Mouse (Mus musculus) spleen, adult 18-20 months (tissue): ENCODE measurements at regions not wholly inside any gene's neighbourhood (a gene's known extent, or its start where the extent isn't known, plus 50 kb on each side); places are given as distances from the start of the nearest gene placed in this dataset.

Source experiments
- DNase-seq, 2 experiments: peaks; one replicate each; pipeline ENCODE4 v3.0.0; 2022; ENCODE audit warnings: mixed read lengths in 2 of 2

GRCm38 (mm10) chr6:51060848-51061535 is 371.5 kb upstream of the Nfe2l3 start:
- DNase-seq = no peak

GRCm38 (mm10) chr6:51065156-51065555 is 367.3 kb upstream of the Nfe2l3 start:
- no peak for DNase-seq

- no peak for DNase-seq
Observed at GRCm38 (mm10) chr6:51067332-51067731, 365.1 kb upstream of the Nfe2l3 start.

- DNase-seq = no peak
Observed at GRCm38 (mm10) chr6:51069945-51070344, 362.5 kb upstream of the Nfe2l3 start.

GRCm38 (mm10) chr6:51071243-51071642 is 361.2 kb upstream of the Nfe2l3 start:
- no peak for DNase-seq

DNA sequence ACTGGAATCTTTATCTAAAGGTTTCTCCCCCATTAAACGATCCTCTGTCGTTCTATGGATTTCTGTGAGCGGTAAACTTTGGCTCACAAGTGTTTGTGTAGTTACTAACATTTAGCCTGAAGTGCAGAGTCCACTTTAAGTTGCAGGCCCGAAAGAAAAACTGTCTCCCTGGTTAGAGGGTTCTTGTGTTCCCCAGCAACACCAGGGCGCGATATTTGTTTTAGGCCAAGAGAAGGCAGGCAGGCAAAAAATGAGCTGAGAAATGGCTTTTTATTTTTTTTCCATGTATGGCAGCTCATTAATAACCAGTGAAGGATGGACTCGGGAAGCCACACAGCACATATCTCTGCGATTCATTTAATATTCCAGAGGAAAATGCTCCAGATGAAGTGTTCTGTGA is 357.4 kb upstream of the Nfe2l3 start:
- no peak for DNase-seq

GRCm38 (mm10) chr6:51076861-51077768 is 355.4 kb upstream of the Nfe2l3 start:
- DNase-seq = no peak

DNA sequence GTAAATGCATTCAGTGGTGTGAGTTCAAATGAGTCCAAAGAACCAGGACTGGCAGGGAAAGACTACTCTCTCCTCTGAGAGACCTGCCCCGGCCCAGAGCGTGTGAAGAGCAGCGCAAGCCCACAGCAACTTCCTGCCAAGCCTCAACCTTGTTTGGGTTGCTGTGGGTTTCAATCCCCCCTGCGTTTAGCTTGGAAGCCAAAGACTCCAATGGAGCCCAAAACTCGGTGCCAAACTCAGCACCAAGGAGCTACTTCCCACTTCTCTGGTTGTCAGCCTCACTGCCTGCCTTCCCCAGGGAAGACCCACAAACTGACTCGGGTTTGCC is 354.7 kb upstream of the Nfe2l3 start:
- DNase-seq = no peak

DNA sequence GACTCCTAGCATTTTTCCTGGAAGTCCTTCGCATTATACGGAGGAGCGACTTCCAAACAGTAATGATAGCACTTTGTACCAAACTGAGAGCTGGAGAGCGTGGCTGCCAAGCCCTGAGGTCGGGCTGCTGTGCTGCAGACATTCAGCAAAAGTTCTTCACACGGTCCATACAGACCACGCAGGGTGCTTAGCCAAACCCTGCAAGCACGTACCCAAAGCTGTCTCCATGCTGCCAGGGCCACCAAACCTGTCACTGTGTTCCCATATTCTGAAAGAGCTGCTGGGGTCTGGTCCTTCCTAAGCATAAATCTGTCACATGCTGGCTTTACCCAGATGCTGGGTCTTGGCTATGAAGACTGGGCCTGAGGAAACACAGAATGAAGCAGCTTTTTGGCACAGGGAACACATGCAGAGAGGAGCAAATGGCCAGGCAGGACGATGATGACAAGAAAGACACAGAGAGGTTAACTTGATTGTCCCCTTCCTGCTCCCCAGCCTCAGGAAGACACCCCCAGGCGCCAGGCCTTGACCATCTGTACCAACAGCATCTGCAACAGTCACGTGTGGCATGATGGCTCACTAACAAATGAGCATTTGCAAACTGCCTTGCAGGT is 354.0 kb upstream of the Nfe2l3 start:
- no peak for DNase-seq

GRCm38 (mm10) chr6:51078967-51079355 is 353.5 kb upstream of the Nfe2l3 start:
- DNase-seq = no peak

DNA sequence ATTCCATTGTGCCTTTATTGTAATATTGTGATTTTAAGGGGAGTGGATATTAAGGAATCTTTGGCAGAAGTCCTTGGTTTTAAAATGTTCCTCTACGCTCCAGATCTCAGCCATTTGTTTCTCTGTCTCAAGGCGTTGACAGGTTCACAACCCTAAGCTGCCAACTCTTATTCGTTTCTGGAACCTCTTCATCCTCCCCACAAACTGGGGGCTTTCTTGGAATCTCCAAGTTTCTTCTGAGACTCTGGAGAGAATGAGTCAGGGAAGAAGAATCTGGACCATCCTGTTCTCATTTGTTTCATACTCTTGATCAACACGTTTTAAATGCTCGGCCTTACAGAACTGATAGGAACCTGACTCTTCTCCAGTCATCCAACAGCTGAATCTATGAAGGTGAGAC is 351.4 kb upstream of the Nfe2l3 start:
- DNase-seq = no peak

GRCm38 (mm10) chr6:51084656-51085055 is 347.8 kb upstream of the Nfe2l3 start:
- DNase-seq = no peak

- DNase-seq = no peak
Observed at GRCm38 (mm10) chr6:51085547-51085946, 346.9 kb upstream of the Nfe2l3 start.

GRCm38 (mm10) chr6:51086347-51086746 is 346.1 kb upstream of the Nfe2l3 start:
- no peak for DNase-seq

DNA sequence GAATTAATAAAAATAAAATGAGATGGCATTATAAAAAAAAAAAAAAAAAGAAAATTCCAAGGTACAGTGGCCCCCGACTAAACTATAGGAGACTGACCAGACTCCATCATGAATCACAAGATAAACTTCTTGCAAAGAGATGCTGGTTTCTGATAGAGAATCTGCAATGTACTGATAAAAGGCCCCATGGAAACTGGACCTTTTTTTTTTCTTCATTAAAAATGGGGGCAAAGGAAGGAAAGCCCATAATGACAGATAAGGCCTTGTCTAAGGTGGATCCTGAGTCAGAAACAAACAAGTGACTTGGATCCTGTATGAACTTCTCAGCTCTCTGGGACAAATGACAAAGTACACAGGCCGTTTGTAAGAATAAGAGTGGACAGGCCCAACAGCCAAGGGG is 344.7 kb upstream of the Nfe2l3 start:
- DNase-seq = no peak

GRCm38 (mm10) chr6:51088641-51089372 is 343.7 kb upstream of the Nfe2l3 start:
- no peak for DNase-seq

GRCm38 (mm10) chr6:51093196-51093595 is 339.3 kb upstream of the Nfe2l3 start:
- no peak for DNase-seq

DNA sequence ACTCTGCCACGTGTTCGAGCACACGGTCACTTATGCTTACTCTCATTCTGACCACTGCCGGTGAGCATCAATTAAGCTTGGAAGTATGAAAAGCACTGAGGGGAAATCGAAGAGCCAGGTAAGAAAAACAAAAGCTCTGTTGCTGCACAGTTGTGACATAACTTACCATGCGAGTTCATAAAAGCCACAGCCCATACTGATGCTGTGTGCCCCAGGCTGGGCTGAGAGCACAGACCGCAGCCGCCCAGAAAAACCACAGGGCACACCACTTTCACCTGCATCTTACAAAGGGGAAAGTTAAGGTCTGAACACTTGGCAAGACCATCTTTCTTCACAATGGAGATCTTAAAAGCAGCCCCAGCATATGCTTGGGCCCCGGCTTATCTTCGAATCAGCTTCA is 338.2 kb upstream of the Nfe2l3 start:
- no peak for DNase-seq

GRCm38 (mm10) chr6:51097488-51097887 is 335.0 kb upstream of the Nfe2l3 start:
- no peak for DNase-seq

- DNase-seq = no peak
Observed at GRCm38 (mm10) chr6:51100341-51100740, 332.1 kb upstream of the Nfe2l3 start.

- DNase-seq = no peak
Observed at GRCm38 (mm10) chr6:51103236-51103635, 329.2 kb upstream of the Nfe2l3 start.

DNA sequence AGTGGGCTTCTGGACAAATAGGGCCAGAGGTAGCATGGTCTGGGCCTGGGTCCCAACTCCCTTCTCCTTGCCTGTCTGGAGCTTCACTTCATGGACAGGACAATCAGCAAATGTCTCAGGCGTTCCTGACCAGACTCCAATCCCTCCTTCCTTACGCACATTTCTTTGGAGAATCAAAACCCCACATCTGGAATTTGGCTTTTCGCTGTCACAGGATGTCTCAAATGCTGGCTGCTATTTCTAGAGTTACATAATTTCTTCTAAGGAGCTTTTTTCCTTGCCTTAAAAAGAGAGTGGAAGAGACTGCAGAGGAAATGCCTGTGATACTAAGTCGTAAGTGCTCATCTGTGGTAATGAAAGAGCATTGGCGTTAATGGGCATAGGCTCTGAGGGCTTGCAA is 328.1 kb upstream of the Nfe2l3 start:
- DNase-seq = no peak

DNA sequence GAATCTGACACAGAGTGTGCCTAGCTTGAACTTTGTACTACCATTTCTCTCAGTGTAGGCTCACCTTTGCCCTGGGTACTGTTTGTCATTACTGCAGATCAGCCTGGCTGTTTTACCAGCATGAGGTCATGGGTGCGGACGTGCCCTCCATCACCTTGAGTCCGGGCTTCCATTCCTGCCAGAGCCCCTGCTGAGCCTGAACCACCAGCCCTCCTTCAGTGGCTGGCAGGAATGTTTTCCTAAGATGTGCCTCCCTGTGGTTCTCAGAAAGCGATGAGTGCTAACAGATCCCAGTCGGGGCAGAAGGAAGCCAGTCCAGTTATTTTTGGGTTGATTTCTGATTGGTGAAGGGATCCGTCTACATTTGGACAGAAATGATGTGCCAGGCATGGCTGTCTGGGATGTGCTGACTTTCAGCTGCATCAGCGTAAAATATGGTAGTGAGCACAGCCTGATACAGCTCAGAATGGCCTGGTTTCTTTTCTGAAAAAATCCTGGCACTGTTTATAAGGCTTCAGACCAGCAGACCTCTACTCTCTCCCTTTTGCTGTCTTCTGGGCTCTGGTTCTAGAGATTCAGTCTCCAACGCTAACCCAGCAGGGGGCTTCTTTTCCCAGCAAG is 324.0 kb upstream of the Nfe2l3 start:
- no peak for DNase-seq
